Mouse (Mus musculus): ENCODE results near the gene Ociad2.
A peak's percentile ranks its signal among the peaks of the same experiment; 100 is the strongest.
"Not testable (repeated sequence)": the region's sequence is repeated elsewhere in the genome, so short reads cannot be mapped to it uniquely, and the experiment has no call there.

Gene Ociad2

DNA sequence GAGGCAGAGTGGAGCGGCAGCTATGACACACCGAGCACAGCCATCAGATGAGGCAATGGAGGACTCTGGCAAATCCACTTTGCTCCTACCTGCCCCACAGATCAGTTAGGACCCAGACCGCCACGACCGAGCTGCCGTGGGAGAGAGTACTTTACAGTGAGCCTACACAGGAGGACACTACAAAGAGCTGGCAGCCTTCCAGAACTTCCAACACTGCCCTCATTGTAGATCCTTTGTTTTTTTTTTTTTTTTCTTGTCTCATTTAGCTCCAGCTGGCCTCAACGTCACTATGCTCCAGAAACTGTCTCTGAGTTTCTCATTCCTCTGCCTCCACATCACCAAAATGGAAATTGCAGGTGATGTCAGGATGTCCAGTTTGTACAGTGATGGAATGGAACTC, 12.7 kb upstream of the Ociad2 start:
- no peak for DNase-seq (ENCODE audit: low spot score)

DNA sequence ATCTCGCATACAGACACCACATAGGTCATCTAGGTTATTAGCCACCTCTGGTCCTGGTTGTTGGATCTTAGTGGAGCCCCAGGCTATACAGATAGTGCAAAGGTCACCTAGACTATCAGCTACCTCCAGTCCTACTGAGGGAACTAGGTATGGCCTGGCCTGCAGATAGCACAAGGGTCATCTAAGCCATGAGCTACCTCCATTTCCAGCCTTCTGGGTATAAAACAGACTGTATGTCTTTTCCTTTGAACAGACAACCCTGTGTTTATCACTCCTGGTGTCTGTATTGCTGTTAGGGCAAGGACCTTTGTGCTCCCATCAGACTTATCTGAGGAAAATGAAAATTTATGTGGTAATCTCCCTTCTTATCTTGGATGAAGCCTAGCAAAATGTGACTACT, 11.0 kb upstream of the Ociad2 start:
- DNase-seq (ENCODE audit: low spot score) = no peak

DNA sequence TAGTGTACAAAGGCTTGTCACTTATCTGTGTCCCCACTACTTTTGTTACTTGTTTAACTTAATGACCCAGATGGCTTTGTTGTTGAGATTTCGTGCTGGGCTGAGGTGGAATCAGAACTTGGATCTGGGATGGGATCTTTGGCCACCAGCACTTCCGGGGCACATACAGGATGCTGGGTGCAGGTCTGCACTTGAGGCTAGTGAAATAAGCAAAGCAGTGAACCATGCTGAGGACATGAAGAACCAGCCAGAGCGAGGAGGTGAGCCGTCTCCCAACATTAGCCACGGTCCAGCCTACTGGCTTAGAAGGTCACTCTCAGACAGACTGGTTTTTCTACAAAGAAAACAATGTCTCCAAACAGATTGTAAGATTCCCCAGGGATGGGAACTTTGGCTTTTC, 8.7 kb upstream of the Ociad2 start:
- no peak for DNase-seq (ENCODE audit: low spot score)

DNA sequence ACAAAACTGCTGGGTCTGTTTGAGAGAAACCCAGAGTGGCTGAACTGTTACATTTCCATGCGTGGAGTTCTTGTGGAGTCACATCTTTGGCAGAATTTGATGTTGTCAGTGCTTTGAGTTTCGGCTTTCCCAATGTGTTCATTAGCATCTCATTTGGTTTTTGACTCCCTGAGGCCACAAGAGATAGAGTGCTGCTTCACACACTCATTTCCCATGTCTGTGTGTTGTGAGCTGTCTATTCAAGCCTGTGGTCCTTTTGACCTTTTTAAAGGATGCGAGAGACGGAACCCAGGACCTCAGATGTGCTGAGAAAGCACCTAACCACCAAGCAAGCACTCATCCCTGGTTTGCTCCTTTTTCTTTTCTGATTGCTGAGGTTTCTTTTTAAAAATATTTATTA, 4.4 kb upstream of the Ociad2 start:
- DNase-seq (ENCODE audit: low spot score) = no peak

DNA sequence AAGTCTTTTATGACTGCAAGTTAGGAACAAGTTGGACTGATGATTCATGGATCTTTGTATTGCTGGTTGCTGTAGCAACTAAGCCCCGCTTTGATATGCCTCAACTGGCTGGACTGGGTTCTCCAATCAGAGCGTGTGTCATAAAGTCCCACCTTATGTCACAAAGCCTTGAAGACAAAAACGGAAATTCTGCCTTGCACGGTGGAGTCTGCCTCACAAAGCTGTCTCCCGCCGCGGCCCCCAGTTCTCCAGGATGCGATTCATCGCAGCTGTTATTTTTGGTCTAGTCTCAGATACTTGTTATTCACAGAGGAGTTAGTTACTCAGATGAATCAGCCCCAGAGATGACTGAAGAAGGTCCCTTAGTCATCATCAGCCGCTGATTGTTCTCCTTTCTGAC, 3.5 kb upstream of the Ociad2 start:
- DNase-seq (ENCODE audit: low spot score) = no peak

DNA sequence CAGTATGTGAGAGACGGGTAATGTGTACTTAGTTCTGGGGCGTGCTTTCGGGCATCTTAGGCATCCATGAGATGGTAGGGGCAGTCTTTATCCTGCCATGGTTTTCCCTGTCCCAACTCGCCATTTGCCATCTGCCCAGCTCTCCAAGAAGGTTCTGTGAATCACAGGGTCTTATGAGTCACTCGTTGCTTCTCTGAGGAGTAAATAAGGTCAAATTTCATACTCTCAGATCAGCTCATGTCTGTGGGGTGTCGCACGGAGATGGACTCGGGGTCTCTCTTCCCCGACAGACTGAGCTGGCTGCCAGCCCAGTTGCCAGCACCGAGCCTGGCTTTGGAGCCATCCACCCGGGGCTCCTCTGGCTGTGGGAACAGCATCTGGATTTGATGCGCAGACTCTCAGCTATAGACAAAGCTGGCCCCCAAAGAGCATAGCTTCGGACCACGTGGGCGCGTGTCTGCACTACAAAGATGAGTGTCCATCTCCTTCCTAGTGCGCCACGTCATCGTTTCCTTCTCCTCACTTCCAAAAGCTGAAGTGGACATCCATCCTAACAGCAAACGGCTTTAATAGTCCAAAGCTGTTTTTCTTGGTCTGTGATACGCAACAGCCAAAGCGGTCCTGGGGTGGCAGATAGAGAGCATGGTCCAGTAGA, 2.0 kb upstream of the Ociad2 start:
- DNase-seq (ENCODE audit: low spot score) = no peak

DNA sequence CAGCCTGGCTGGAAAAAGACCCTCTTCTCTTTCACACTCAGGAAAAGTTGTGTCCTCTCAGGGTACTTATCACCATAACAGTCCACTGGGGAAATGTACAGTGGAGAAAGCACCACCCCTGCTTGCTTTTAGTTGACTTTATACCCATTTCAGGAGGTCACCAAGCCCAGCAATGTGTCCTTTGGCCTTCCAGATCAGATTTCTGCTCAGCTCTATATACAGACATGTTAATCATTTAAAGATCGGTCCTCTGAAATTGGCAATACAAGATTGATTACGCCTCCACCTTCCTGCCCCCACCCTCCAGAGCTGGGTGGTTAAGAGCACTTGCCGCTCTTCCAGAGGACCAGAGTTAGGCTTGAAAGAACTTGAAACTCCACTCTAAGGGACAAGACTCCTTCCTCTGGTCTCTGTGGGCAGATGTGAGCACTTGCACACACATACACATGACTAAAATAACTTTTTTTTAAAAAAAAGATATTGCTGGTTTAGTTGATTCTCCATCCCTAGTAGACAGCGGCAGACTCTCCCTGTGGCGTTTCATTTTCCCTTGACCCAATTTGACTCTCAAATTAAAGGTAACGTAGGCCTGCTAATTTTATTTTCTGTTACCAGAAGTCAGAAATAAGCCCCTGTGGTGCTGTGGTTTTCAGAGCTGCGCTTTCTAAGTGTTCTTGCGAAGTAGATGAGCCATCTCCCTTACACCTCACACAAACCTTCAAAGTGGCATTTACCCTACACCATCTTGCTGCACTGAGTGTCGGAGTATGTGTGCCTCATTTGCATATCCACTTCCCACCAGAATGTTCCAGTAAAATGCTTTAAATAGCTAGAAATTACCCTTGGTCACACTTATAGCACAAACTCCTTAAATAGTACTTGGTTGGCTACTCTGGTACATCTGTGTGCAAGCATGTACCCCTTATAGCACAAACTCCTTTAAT, 777 bp downstream of the Ociad2 start:
- DNase-seq (ENCODE audit: low spot score) = no peak

DNA sequence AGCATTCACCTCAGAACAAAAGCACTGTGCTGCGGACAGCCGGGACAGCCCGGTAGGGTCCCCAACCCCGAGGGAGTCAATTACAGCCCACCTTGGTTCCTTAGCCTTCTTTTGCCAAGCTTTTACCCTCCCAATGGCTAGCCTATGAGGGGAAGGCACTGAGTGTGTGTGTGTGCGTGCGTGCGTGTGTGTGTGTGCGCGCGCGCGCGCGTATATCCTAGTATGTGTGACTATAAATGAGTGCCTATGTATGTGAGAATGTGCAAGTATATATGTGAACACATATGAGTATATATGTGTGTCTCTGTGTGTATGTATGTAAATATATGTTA, 2.0 kb downstream of the Ociad2 start:
- DNase-seq (ENCODE audit: low spot score) = no peak

DNA sequence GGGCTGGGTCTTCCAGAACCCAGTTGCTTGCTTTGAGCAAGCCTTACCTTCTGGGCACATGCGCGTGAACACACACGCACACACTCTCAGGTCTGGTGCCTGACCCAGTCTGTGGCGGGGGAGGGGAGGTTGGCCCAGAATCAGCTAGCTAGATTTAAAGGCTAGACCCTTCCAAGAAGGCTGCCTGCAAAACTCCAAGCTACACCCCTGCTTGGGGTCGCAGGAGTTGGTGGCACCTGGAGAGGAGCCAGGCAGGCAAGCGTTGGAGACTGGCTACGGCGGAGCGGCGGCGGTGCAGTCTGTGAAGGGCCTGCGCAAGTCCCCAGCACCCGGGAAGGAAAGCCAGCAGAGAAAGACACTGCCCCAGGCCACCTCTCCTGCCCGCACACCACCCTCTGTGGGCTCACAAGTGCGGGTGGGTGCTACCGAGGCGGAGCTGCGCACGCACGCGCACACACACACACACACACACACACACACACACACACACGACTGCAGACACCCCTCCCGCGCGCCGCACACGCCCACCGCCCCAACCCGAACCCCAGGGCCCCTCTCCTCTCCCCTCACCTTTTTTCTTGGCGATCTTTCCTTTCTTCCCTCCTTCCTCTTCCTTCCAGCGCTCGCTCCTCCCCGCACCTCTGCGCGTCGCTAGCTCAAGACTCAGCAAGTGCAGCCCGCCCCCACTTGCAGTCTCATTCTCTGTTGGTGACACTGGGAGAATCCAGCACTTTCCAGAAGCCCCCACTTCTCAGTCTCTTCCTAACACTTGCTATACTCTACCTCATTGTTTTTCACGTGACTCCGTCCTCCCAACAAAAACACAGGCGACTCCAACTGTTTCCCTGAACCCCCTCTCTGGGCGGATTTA, 2.6 kb downstream of the Ociad2 start:
- no peak for DNase-seq (ENCODE audit: low spot score)

DNA sequence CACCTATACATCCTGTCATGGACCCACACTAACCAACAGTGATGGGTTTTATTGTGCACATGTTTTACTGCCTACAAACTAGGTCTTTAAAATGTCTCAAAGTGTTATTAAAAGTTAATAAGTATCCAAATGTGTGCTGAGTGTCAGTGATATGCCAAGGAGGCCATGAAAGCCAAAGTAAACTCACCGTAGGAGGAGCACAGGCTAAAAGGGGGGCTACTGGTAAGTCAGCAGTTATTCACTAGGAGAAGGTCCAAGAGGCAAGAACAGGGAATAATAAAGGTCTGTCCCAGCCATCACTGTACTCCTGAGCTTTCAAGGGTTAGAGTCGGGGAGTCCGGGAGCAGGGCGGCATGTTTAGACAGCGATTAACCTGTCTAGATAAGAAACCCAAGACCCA, 4.4 kb downstream of the Ociad2 start:
- DNase-seq (ENCODE audit: low spot score) = no peak

DNA sequence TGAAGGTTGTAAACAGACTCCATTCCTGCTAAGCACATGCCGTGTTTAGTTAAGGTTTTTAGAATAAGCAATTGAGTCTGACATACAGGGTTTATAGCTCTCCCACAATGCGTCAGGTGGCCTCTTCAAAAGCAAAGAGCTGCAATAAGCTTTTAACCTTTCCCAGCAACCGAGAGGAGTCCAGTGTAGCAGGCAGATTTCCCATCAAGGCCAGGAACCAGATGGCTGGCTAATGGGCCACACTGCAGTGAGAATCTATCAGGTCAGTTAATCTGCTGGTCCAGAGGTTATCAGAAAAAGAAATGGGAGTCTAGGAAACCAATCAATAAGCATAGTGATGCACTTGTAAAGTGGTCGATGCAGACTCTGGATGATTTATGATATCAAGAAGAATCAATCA, 9.8 kb downstream of the Ociad2 start:
- no peak for DNase-seq (ENCODE audit: low spot score)

DNA sequence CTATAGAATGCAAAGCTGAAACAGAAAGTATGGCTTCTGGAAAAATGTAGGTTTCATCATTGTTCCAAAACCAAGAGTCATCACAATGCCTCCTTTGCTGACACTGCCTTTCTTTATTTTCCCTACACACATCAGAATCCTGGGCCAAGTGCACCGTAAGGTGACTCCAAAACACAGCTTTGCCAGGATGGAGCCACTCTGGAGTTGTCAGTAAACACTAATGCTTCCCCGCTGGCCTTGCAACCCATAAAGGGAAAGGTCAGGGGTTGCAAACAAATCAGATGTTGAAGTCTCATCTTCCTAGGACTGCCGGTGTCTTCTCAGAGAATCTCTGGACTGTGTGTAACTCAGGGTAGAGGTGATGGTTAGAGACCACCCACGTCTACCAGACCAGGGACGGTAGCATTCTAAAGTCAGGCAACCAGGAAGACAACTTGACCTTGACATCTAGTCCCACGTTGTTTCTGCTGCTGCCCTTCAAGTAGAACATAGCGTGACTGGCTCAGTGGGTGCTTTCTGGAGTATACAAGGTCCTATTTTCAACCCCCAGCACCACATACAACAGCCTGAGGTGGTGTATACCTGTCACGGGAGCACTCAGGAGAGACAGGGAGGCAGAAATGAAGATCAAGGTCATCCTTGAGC, 16.2 kb downstream of the Ociad2 start:
- DNase-seq (ENCODE audit: low spot score) = no peak

DNA sequence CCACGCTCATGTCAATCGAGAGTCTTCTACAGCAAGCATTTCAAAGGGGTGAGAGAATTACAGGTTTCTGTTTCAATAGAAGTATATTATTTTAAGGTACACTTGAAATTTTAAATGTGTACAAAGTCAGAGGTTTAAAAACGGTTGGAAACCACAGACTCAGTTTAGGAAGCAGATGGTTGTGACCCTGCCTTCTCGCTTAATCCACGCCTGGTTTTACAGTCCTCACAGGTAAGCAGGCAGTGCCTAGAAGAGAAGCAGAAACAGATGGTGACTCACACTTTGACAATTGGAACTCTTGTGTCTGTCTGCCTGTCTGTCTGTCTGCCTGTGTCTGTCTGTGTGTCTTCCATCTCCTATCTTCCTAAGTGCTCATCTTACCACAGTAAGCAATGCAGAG, 17.2 kb downstream of the Ociad2 start:
- DNase-seq (ENCODE audit: low spot score) = no peak

DNA sequence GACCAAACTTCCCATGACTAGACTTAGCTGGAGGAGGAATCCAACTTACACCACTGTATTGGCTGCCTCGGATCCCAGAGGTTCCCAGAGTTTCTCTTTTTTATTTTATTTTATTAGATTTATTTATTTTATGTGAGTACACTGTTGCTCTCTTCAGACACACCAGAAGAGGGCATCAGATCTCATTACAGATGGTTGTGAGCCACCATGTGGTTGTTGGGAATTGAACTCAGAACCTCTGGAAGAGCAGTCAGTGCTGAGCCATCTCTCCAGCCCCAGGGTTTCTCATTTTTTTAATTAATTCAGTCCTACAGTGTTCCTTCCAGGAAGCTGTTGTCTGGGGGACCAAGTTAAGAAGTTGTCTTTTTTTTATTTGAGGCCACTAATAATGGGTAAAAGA, 18.1 kb downstream of the Ociad2 start:
- DNase-seq (ENCODE audit: low spot score) = not testable (repeated sequence)

DNA sequence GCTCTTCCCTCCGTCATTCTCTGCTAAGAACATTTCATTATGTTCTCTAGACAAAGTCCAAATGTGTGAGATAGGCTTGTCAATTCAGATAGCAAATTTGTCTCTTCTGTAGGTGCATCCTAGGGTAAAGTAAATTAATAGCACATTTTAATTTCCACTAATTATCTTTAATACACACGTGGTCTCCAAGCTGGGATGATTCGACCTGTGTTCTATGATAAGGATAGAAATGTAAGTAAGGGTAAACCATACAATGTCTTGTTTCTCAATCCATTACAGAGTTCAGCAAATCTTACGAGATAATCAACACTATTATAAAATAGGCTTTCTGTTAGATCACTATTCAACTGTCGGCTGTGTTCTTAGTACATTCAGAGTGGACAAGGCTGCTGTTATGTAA, 21.5 kb downstream of the Ociad2 start:
- no peak for DNase-seq (ENCODE audit: low spot score)

DNA sequence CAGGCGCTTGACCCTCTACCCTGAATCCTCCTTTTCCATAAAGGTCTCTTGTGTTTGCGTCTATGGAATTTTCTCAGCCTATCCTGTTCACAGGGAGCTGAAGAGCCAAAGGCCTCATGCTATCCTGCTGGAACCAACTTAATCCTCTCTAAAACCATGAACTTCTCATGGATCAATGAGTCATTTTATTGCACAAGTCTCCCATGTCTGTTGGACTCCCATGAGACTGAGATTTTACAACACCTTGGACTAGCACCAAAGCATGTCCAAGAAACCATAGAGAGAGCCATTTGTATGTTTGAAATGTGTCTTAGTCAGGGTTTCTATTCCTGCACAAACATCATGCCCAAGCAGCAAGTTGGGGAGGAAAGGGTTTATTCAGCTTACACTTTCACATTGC, 26.2 kb downstream of the Ociad2 start:
- no peak for DNase-seq (ENCODE audit: low spot score)

DNA sequence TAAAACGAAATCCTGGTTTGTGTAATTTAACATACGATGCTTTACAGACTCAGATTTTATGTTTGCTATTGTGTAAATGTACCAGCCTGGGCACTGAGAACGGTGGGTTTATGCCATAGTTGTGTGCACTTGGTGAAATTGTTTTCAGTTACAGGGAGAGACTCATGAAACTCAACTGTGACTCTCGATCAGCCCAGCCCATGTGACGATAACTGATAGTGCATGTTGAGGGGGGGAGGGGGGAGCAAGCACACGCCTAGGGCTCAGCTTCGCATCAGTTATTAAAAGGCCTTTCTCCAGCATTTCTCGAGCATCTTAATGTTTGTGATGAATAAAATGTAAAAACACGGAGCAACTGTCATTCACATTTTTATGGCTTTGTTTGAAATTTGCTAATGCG, 27.2 kb downstream of the Ociad2 start:
- DNase-seq (ENCODE audit: low spot score) = peak; percentile 62

DNA sequence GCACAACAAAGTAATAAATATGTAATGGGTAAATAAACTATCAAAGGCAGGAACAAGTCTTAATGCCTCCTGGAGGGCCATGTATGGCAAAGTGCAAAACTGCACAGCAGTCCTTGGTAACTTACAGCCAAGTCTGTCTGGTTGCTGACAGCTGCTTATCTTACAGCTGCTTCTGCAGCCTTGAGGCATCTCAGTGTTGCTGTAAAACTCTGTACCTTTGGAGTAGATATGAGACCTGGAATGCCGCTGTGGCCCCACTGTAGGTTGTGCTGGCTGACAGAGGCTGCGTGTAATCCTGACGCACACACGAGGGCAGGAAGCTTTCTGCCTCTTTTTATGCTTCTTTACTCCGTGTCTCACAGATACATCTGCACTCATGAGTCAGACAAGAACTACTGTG, 29.4 kb downstream of the Ociad2 start:
- DNase-seq (ENCODE audit: low spot score) = peak; percentile 85

DNA sequence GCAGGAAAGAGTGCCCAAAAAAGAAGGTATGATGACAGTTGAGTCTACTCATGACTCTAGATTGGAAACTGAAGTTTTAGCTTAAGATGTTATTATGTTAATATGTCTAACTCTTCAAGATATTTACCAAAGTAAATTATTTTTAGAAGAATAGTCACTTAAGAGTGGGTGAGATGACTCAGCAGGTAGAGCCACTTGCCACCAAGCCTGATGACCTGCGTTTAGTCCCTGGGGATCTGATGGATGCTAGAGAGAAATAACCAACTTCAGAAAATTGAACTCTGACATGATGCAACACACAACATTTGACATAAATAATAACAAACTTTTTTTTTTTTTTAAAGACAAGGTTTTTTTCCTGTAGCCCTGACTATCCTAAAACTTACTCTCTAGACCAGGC, 30.4 kb downstream of the Ociad2 start:
- no peak for DNase-seq (ENCODE audit: low spot score)

DNA sequence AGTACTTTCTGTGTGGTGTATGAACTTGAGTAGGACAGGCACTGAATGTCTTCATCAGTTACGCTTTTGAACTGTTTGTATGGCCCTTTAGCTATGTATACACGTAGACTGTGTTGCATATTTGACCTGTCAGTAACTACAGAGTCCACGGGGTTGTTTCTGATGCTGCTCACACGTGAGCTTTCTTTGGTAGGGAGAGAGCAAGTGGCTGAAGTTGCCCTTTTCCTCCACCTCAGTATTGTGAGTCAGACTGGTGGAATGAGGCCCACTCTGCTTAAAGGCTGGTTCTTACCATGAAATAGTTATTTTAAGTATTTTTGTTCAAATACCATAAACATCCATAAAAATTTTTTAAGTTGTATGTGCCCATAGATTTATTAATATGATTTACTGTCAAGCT, 31.3 kb downstream of the Ociad2 start:
- no peak for DNase-seq (ENCODE audit: low spot score)

DNA sequence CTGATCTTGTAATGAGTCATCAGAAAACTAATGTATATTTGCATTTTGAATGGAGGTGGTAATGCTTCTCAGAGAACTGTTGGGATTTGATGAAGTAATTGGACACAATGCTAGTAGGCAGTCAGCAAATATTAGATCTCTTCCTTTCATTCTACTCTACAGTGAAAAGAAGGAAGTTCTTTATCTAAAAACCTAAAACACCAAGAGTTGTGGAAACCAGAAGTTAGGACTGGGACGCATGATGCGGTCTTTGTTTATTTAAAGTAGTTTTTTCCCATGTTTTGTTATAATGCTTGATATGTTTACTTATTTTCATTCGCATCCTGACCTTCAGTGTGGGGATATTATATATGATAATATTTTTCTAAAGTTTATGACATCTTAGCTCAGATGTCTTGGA, 33.5 kb downstream of the Ociad2 start:
- DNase-seq (ENCODE audit: low spot score) = no peak

DNA sequence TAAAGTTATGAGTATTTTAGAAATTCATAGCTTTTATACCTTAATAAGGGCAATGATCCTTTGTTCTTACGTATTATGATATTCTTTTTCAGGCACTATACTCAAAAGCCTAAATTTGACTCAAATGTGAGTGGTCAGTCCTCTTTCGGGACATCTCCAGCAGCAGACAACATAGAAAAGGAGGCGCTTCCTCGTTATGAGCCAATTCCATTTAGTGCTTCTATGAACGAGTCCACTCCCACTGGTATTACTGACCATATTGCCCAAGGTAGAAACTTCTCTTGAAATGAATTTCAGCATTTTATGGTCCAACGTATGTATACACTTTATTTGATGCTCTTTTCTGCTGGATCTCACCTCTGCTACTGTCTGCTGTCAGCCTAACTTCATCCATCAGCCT, 34.3 kb downstream of the Ociad2 start:
- DNase-seq (ENCODE audit: low spot score) = no peak

Measured in c-Kit-positive CD71-positive TER-119-positive erythroid progenitor cells, embryonic 14.5 days (primary cell).